Mouse (Mus musculus) limb, embryonic 13.5 days (tissue): ENCODE results near the gene Clptm1. TPM values are rescaled to one million over a fixed set of nuclear protein-coding genes. Genes with fewer than 3 reads are reported as not detected.

Experiments used
- ATAC-seq: fragments of 200-750 bp; cut with Nextera tagmentation; 2 replicates; pipeline ENCODE4 v1.8.0; 2017; ENCODE audit warnings: low read depth, moderate number of reproducible peaks, moderate TSS enrichment; ENCODE audit not compliant: low FRiP score
- H3K27ac ChIP-seq: fragments of 300-500 bp; sonication (generic); 2 replicates; pipeline ENCODE4 v1.5.1; 2015; ENCODE audit warnings: inconsistent platforms, mild to moderate bottlenecking, moderate library complexity
- H3K27me3 ChIP-seq: fragments of 300-500 bp; sonication (generic); 2 replicates; pipeline ENCODE4 v1.6.1; 2015; ENCODE audit warnings: mild to moderate bottlenecking, inconsistent platforms
- H3K36me3 ChIP-seq: fragments of 300-500 bp; sonication (generic); 2 replicates; pipeline ENCODE4 v1.6.1; 2015; ENCODE audit warnings: inconsistent platforms, mild to moderate bottlenecking, moderate library complexity
- H3K4me1 ChIP-seq: fragments of 300-500 bp; sonication (generic); 2 replicates; pipeline ENCODE4 v1.6.1; 2015; ENCODE audit warnings: inconsistent platforms
- H3K4me2 ChIP-seq: fragments of 300-500 bp; sonication (generic); replicated peaks from 2 replicates; pipeline ENCODE4 v1.6.1; 2015; ENCODE audit warnings: inconsistent platforms, mild to moderate bottlenecking, moderate library complexity
- H3K4me3 ChIP-seq: fragments of 300-500 bp; sonication (generic); 2 replicates; pipeline ENCODE4 v1.5.1; 2015; ENCODE audit warnings: moderate library complexity, mild to moderate bottlenecking, inconsistent platforms
- H3K9ac ChIP-seq: fragments of 300-500 bp; sonication (generic); 2 replicates; pipeline ENCODE4 v1.6.1; 2015; ENCODE audit warnings: mild to moderate bottlenecking, inconsistent platforms
- H3K9me3 ChIP-seq: fragments of 300-500 bp; sonication (generic); 2 replicates; pipeline ENCODE4 v1.6.1; 2016; ENCODE audit warnings: inconsistent platforms
- WGBS: fragments of 180-500 bp; shearing (Covaris S2); methylation state at CpG from one replicate; pipeline ENCODE4 v1.1.7; 2015; 5-methylcytosine and 5-hydroxymethylcytosine counted together
- polyA plus RNA-seq: library from polyadenylated mRNA; unstranded; fragments of >200 nt; fragmentation: Nextera tagmentation; extraction: Ambion mirVana; gene quantifications from 2 replicates; pipeline ENCODE4 v1.2.1, GENCODE M21; 2015

Clptm1 gene
- polyA plus RNA-seq, 1 experiment from 2014 or later, result 75.9 TPM

DNA sequence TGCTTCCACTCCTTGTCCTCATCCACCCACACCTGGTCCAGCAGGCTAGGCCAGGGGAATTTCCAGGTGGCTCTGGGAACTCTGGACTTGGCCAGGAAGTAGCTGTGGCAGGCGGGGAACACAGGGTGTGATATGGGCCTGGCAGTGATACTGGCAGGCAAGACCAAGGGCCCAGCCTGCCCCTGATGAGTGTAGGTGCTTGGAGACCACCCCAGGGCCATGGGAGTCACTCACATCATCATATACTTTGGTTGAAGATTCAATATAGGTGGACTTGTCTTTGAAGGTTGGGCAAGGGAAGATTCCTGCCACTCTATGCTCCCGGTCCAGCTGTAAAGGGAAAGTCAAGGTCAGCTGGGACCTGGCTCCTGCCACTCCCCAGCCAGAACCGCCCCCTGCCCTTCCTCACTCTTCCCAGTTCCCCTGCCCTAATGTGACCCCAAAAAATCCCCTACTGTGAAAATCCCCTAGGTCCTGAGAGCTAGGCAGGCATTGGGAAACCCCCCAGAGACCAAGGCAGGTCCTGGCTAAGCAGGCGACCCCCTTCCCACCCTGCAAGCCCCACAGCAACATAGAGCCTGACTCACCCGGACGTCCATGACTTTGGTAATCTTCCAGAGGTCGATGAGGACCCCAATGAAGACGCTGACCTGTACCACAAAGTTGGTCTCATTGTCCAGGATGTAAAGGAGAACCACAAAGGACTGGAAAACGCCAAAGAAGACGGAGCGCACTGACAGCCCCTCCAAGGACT, 29.6 kb downstream of the Clptm1 start:
- H3K4me2 ChIP-seq, result no peak overlapping the region
- H3K27me3 ChIP-seq, result no peaks in the 10 kb centered on the region
- no peak for ATAC-seq
- no peaks in the 10 kb centered on the region for H3K9me3 ChIP-seq
- WGBS, result 86% methylated on average over 11 of the region's 11 CpGs
- no peak overlapping the region for H3K27ac ChIP-seq
- peaks cover 85% of the 10 kb centered on the region for H3K36me3 ChIP-seq
- H3K9ac ChIP-seq, result no peak overlapping the region
- H3K4me1 ChIP-seq, result no peaks in the 10 kb centered on the region
- no peak overlapping the region for H3K4me3 ChIP-seq

GRCm38 (mm10) chr7:19634591-19634990, 30.2 kb downstream of the Clptm1 start:
- Histone ChIP-seq H3K9me3 (no peaks in the 10 kb centered on the region), H3K36me3 (peaks cover 79% of the 10 kb centered on the region), H3K4me1 (no peaks in the 10 kb centered on the region), H3K27ac (no peak overlapping the region), H3K4me2 (no peak overlapping the region), H3K27me3 (no peaks in the 10 kb centered on the region), H3K9ac (no peak overlapping the region), H3K4me3 (no peak overlapping the region)
- 94% methylated on average over 2 of the region's 2 CpGs for WGBS
- no peak for ATAC-seq

- no peak for ATAC-seq
- no peaks in the 10 kb centered on the region for H3K9me3 ChIP-seq
- no peak overlapping the region for H3K9ac ChIP-seq
- H3K36me3 ChIP-seq, result peaks cover 71% of the 10 kb centered on the region
- H3K27ac ChIP-seq, result no peak overlapping the region
- H3K4me2 ChIP-seq, result no peak overlapping the region
- no peaks in the 10 kb centered on the region for H3K4me1 ChIP-seq
- 95% methylated on average over 15 of the region's 15 CpGs for WGBS
- H3K4me3 ChIP-seq, result no peak overlapping the region
- no peaks in the 10 kb centered on the region for H3K27me3 ChIP-seq
Observed at GRCm38 (mm10) chr7:19633855-19634254, 31.0 kb downstream of the Clptm1 start.

DNA sequence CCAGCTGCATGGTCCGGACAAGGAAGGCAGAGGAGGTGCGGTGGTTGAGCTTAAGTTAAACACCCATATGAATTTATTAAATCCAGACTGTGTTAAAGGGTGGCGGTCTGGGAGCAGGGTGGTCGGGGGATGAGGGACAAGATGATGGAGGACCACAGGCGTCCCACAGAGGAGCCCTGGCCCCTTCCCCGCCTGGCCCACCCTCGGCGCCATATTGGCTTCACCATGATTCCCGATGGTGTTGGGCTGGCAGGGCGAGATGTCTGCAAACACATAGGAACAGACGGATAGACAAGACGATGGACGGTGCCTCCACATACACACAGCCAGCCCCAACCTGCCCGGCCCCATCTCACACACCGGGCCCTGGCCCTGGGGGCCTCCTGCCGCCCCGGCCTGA, 31.6 kb downstream of the Clptm1 start:
- Histone ChIP-seq H3K9ac (no peak overlapping the region), H3K9me3 (no peaks in the 10 kb centered on the region), H3K4me3 (no peak overlapping the region), H3K27me3 (no peaks in the 10 kb centered on the region), H3K4me2 (no peak overlapping the region), H3K27ac (no peak overlapping the region), H3K4me1 (no peaks in the 10 kb centered on the region), H3K36me3 (peaks cover 65% of the 10 kb centered on the region)
- no peak for ATAC-seq
- 88% methylated on average over 17 of the region's 17 CpGs for WGBS

DNA sequence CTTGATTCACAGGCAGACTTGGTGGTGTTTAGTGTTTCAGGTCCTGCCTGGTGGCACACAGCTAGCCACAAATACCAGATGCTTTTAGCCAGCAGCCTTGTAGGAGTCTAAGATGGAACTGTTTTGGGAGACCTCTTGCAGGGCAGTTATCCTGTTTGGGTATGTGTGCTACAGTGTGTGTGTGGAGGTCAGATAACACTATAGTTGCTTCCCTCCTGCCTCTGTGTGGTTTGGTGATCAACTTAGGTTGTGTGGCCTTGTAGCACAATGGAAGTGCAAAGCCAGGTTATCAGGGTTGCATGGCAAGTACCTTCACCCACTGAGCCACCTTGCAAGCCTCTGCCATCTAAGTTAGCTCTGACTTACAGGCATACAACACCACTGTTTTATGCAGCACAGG, 32.1 kb downstream of the Clptm1 start:
- Histone ChIP-seq H3K9ac (no peak overlapping the region), H3K27ac (no peak overlapping the region), H3K36me3 (peaks cover 60% of the 10 kb centered on the region), H3K9me3 (no peaks in the 10 kb centered on the region), H3K4me1 (no peaks in the 10 kb centered on the region), H3K4me2 (no peak overlapping the region), H3K4me3 (no peak overlapping the region), H3K27me3 (no peaks in the 10 kb centered on the region)
- no peak for ATAC-seq

GRCm38 (mm10) chr7:19632275-19632674, 32.6 kb downstream of the Clptm1 start:
- H3K4me1 ChIP-seq, result no peaks in the 10 kb centered on the region
- no peak for ATAC-seq
- no peak overlapping the region for H3K9ac ChIP-seq
- no peaks in the 10 kb centered on the region for H3K9me3 ChIP-seq
- H3K4me2 ChIP-seq, result no peak overlapping the region
- peaks cover 55% of the 10 kb centered on the region for H3K36me3 ChIP-seq
- no peak overlapping the region for H3K4me3 ChIP-seq
- H3K27me3 ChIP-seq, result no peaks in the 10 kb centered on the region
- H3K27ac ChIP-seq, result no peak overlapping the region

GRCm38 (mm10) chr7:19629361-19629734, 35.5 kb downstream of the Clptm1 start, which contains the start of gene Relb:
Gene Relb, minus strand, starts transcription at chr7:19629438.
- peak within 1 kb of the TSS; percentile 70 for H3K9ac ChIP-seq
- H3K9me3 ChIP-seq, result no peaks in the 10 kb centered on the region
- peak; percentile 71; the same call in 1 of the 2 replicates for ATAC-seq
- WGBS, result under 1% methylated on average over 38 of the region's 41 CpGs
- peak within 1 kb of the TSS; percentile 81 for H3K4me3 ChIP-seq
- no peaks in the 10 kb centered on the region for H3K27me3 ChIP-seq
- no peaks in the 10 kb centered on the region for H3K4me1 ChIP-seq
- H3K36me3 ChIP-seq, result peaks cover 26% of the 10 kb centered on the region
- peak within 1 kb of the TSS; percentile 87 for H3K27ac ChIP-seq
- peak within 1 kb of the TSS; percentile 91 for H3K4me2 ChIP-seq

GRCm38 (mm10) chr7:19628536-19629360, 36.1 kb downstream of the Clptm1 start:
- no peaks in the 10 kb centered on the region for H3K9me3 ChIP-seq
- WGBS, result 2% methylated on average over 57 of the region's 57 CpGs
- peak overlapping the region; percentile 87 for H3K27ac ChIP-seq
- ATAC-seq, result peak; percentile 89
- H3K27me3 ChIP-seq, result no peaks in the 10 kb centered on the region
- peak overlapping the region; percentile 81 for H3K4me3 ChIP-seq
- peak overlapping the region; percentile 91 for H3K4me2 ChIP-seq
- peak overlapping the region; percentile 70 for H3K9ac ChIP-seq
- H3K4me1 ChIP-seq, result no peaks in the 10 kb centered on the region
- H3K36me3 ChIP-seq, result peaks cover 20% of the 10 kb centered on the region

DNA sequence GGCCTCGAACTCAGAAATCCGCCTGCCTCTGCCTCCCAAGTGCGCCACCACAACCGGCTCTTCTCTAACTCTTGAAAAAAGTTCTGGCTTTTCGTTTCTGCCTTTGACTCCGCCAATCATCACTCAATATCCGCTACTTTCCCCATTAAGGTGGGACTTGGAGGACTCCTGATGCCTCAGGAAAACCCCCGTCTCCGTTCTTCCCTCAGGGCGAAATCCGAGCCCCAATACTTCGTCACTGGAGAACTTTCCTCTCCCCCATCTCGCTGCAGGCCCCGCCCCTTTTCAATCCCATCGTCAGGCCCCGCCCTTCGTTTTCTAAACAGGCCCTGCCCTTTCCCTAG, 36.7 kb downstream of the Clptm1 start:
- Histone ChIP-seq H3K36me3 (peaks cover 14% of the 10 kb centered on the region), H3K27ac (peak overlapping the region; percentile 33; the same call in 1 of the 2 replicates), H3K9ac (no peak overlapping the region), H3K4me2 (peak overlapping the region; percentile 91), H3K9me3 (no peaks in the 10 kb centered on the region), H3K27me3 (no peaks in the 10 kb centered on the region), H3K4me3 (peak overlapping the region; percentile 81), H3K4me1 (no peaks in the 10 kb centered on the region)
- peak; percentile 5; the same call in 1 of the 2 replicates for ATAC-seq
- WGBS, result 12% methylated on average over 17 of the region's 17 CpGs

- peak overlapping the region; percentile 81 for H3K4me3 ChIP-seq
- H3K4me2 ChIP-seq, result peak overlapping the region; percentile 91
- 61% methylated on average over 3 of the region's 3 CpGs for WGBS
- H3K9me3 ChIP-seq, result no peaks in the 10 kb centered on the region
- H3K4me1 ChIP-seq, result no peaks in the 10 kb centered on the region
- H3K27ac ChIP-seq, result no peak overlapping the region
- H3K27me3 ChIP-seq, result no peaks in the 10 kb centered on the region
- no peak overlapping the region for H3K9ac ChIP-seq
- ATAC-seq, result no peak
- peaks cover 10% of the 10 kb centered on the region for H3K36me3 ChIP-seq
Observed at GRCm38 (mm10) chr7:19627721-19628120, 37.1 kb downstream of the Clptm1 start.

GRCm38 (mm10) chr7:19623433-19623832, 41.4 kb downstream of the Clptm1 start:
- 72% methylated on average over 2 of the region's 2 CpGs for WGBS
- Histone ChIP-seq H3K36me3 (no peaks in the 10 kb centered on the region), H3K4me1 (peaks cover 5% of the 10 kb centered on the region; the same call in 1 of the 2 replicates)

DNA sequence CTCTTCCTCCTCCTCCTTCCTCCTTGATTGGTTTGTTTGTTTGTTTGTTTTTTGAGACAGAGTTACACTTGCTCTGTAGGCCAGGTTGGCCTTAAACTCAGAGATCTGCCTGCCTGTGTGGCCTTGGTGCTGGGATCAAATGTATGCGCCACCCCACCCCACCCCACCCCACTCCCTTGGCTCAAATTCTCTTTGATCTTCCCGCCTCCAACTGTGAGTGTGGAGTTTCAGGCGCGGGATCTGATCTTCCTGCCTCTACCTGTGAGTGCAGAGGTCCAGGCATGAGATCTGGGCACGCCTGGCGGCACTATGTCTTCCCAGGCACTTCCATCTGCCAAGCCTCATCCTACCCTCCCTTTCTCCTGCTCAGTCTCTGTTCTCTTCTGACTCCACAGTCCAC, 42.6 kb downstream of the Clptm1 start:
- no peak overlapping the region for H3K9ac ChIP-seq
- 26% methylated on average over 6 of the region's 6 CpGs for WGBS

More at GRCm38 (mm10) chr7:19623433-19623832, 41.4 kb downstream of the Clptm1 start:
- Histone ChIP-seq H3K4me2 (no peak overlapping the region), H3K9me3 (no peaks in the 10 kb centered on the region), H3K27ac (no peak overlapping the region), H3K9ac (no peak overlapping the region), H3K27me3 (peaks cover 19% of the 10 kb centered on the region), H3K4me3 (no peak overlapping the region)
- no peak for ATAC-seq

More for the DNA sequence above, 42.6 kb downstream of the Clptm1 start:
- no peak for ATAC-seq
- Histone ChIP-seq H3K4me2 (no peak overlapping the region), H3K9me3 (no peaks in the 10 kb centered on the region), H3K4me1 (peaks cover 5% of the 10 kb centered on the region; the same call in 1 of the 2 replicates), H3K4me3 (no peak overlapping the region), H3K27ac (no peak overlapping the region), H3K36me3 (0 out of 2 replicates have a peak, but pooled peaks cover 3% of the 10 kb centered on the region), H3K27me3 (peaks cover 19% of the 10 kb centered on the region)
